Mouse (Mus musculus) heart, adult 2 months (tissue): ENCODE measurements around the gene Ppef2.

Experiments
- CTCF ChIP-seq: fragments of 200-600 bp; IDR thresholded peaks from 2 replicates; pipeline ENCODE4 v1.8.1; 2022; ENCODE audit warnings: antibody characterized with exemption, mild to moderate bottlenecking, moderate library complexity
- POLR2A ChIP-seq: fragments of 200-500 bp; IDR thresholded peaks from 2 replicates; pipeline ENCODE4 v1.6.1; 2011; ENCODE audit warnings: mild to moderate bottlenecking, low read depth, low read length, control low read depth; ENCODE audit not compliant: insufficient read depth

DNA sequence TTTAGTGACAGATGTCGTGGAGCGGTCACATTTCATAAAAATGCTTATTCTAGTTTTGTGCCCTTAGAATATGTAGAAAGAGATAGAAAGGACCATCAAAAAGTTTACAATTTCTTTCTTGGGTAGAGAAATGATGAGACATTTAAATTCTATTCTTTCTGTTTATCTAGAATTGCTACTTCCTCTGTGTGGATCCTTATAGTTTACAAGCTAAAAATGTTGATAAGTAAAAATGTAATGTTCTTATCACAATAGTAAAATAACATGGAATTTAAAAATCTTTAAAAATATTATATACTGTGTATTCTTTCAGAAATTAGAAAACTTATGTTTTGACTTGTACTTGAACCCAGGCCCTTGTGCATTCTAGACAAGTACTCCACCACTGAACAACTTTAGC lies 11.2 kb downstream of the Ppef2 start:
- TF ChIP-seq POLR2A (no peak), CTCF (no peak)
